Mouse (Mus musculus) neural tube, embryonic 13.5 days (tissue): ENCODE measurements around the gene Axdnd1. TPM values are rescaled to one million over a fixed set of nuclear protein-coding genes. Genes with fewer than 3 reads are reported as not detected.

Experiments
- ATAC-seq: fragments of 200-750 bp; cut with Nextera tagmentation; 2 replicates; pipeline ENCODE4 v1.8.0; 2017; ENCODE audit warnings: low read depth, mild to moderate bottlenecking, moderate TSS enrichment, moderate library complexity
- H3K27ac ChIP-seq: fragments of 300-500 bp; sonication (generic); replicated peaks from 2 replicates; pipeline ENCODE4 v1.5.1; 2015; ENCODE audit warnings: moderate library complexity, mild to moderate bottlenecking, inconsistent platforms
- H3K27me3 ChIP-seq: fragments of 300-500 bp; sonication (generic); 2 replicates; pipeline ENCODE4 v1.6.1; 2015; ENCODE audit warnings: mild to moderate bottlenecking, inconsistent platforms
- H3K36me3 ChIP-seq: fragments of 300-500 bp; sonication (generic); 2 replicates; pipeline ENCODE4 v1.6.1; 2015; ENCODE audit warnings: mild to moderate bottlenecking, inconsistent platforms
- H3K4me1 ChIP-seq: fragments of 300-500 bp; sonication (generic); replicated peaks from 2 replicates; pipeline ENCODE4 v1.6.1; 2015; ENCODE audit warnings: inconsistent platforms
- H3K4me2 ChIP-seq: fragments of 300-500 bp; sonication (generic); 2 replicates; pipeline ENCODE4 v1.6.1; 2015; ENCODE audit warnings: inconsistent platforms, mild to moderate bottlenecking, moderate library complexity
- H3K4me3 ChIP-seq: fragments of 300-500 bp; sonication (generic); 2 replicates; pipeline ENCODE4 v1.5.1; 2015; ENCODE audit warnings: mild to moderate bottlenecking, inconsistent platforms
- H3K9ac ChIP-seq: fragments of 300-500 bp; sonication (generic); 2 replicates; pipeline ENCODE4 v1.6.1; 2015; ENCODE audit warnings: moderate library complexity, mild to moderate bottlenecking, inconsistent platforms
- H3K9me3 ChIP-seq: fragments of 300-500 bp; sonication (generic); 2 replicates; pipeline ENCODE4 v1.6.1; 2016; ENCODE audit warnings: inconsistent platforms
- WGBS: fragments of 180-500 bp; shearing (Covaris S2); methylation state at CpG from one replicate; pipeline ENCODE4 v1.1.7; 2015; 5-methylcytosine and 5-hydroxymethylcytosine counted together
- polyA plus RNA-seq: library from polyadenylated mRNA; unstranded; fragments of >200 nt; fragmentation: Nextera tagmentation; extraction: Ambion mirVana; gene quantifications from 2 replicates; pipeline ENCODE4 v1.2.1, GENCODE M21; 2015

Axdnd1 gene
- polyA plus RNA-seq, 1 experiment from 2014 or later = 0.27 TPM

DNA sequence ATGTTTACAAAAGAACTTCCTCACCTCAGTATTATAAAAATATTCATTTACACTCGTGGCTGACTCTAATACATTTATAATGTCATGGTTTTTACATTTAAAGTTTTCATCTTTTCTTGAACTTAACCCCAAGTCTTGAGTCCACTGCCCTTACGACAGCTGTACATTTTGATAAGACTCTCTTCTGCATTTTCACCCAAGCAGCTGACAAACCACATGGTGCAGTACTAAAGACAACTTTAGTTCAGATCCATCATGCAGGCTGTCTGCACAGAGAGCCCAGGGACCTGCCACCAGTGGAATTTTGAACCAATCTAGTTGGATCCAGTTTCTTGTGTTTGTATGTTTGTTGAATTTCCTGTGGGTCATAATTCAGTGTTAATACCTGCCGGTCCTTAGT lies 34.1 kb downstream of the Axdnd1 start:
- WGBS = 70% methylated on average over 3 of the region's 3 CpGs
- H3K4me1 ChIP-seq = no peaks in the 10 kb centered on the region
- no peaks in the 10 kb centered on the region for H3K36me3 ChIP-seq
- no peaks in the 10 kb centered on the region for H3K9me3 ChIP-seq
- ATAC-seq = no peak
- H3K27ac ChIP-seq = no peak overlapping the region
- no peak overlapping the region for H3K4me3 ChIP-seq
- H3K27me3 ChIP-seq = no peaks in the 10 kb centered on the region
- no peak overlapping the region for H3K9ac ChIP-seq
- H3K4me2 ChIP-seq = no peak overlapping the region

DNA sequence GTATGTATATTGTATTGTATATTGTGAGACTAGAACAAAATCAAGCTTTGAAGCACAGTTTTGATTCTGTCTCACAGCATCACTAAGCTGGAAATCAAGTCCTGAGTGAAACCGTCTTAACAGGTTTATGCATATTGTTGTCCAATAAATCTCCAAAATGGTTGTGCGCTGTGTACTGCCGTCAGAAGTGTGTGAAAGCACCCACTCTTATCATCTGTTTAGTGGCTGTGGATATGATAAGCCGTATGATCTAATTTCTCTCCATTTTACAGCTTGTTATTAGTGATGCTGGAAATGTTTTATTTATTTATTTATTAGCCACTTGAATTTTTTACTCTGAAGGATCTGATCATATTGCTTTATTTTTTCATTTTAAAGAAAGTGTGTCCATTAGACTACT lies 34.7 kb downstream of the Axdnd1 start:
- H3K36me3 ChIP-seq = no peaks in the 10 kb centered on the region
- 89% methylated on average over 4 of the region's 4 CpGs for WGBS
- no peak overlapping the region for H3K4me2 ChIP-seq
- H3K9ac ChIP-seq = no peak overlapping the region
- H3K27me3 ChIP-seq = no peaks in the 10 kb centered on the region
- no peaks in the 10 kb centered on the region for H3K9me3 ChIP-seq
- no peak for ATAC-seq
- H3K27ac ChIP-seq = no peak overlapping the region
- no peak overlapping the region for H3K4me3 ChIP-seq
- no peaks in the 10 kb centered on the region for H3K4me1 ChIP-seq

- no peak for ATAC-seq
- Histone ChIP-seq H3K27me3 (no peaks in the 10 kb centered on the region), H3K4me3 (no peak overlapping the region), H3K4me1 (no peaks in the 10 kb centered on the region), H3K4me2 (no peak overlapping the region), H3K9me3 (no peaks in the 10 kb centered on the region), H3K27ac (no peak overlapping the region), H3K36me3 (no peaks in the 10 kb centered on the region), H3K9ac (no peak overlapping the region)
- 98% methylated on average over 3 of the region's 3 CpGs for WGBS
Measured at GRCm38 (mm10) chr1:156381217-156381616, 39.7 kb downstream of the Axdnd1 start.

GRCm38 (mm10) chr1:156365740-156366139 lies 55.2 kb downstream of the Axdnd1 start, which contains the start of gene Gm2000:
Gene Gm2000, plus strand, starts transcription at chr1:156366040.
- H3K4me1 ChIP-seq = no peaks in the 10 kb centered on the region
- H3K27ac ChIP-seq = no peak within 1 kb of the TSS
- WGBS = 95% methylated on average over 8 of the region's 8 CpGs
- no peak within 1 kb of the TSS for H3K9ac ChIP-seq
- H3K9me3 ChIP-seq = no peaks in the 10 kb centered on the region
- H3K4me2 ChIP-seq = no peak within 1 kb of the TSS
- H3K27me3 ChIP-seq = no peaks in the 10 kb centered on the region
- ATAC-seq = no peak
- no peak within 1 kb of the TSS for H3K4me3 ChIP-seq
- H3K36me3 ChIP-seq = no peaks in the 10 kb centered on the region

GRCm38 (mm10) chr1:156352466-156352865 lies 68.5 kb downstream of the Axdnd1 start:
- no peaks in the 10 kb centered on the region for H3K9me3 ChIP-seq
- no peak overlapping the region for H3K4me3 ChIP-seq
- H3K27me3 ChIP-seq = no peaks in the 10 kb centered on the region
- H3K4me2 ChIP-seq = no peak overlapping the region
- 86% methylated on average over 2 of the region's 2 CpGs for WGBS
- H3K9ac ChIP-seq = no peak overlapping the region
- no peaks in the 10 kb centered on the region for H3K36me3 ChIP-seq
- ATAC-seq = no peak
- no peaks in the 10 kb centered on the region for H3K4me1 ChIP-seq
- no peak overlapping the region for H3K27ac ChIP-seq

DNA sequence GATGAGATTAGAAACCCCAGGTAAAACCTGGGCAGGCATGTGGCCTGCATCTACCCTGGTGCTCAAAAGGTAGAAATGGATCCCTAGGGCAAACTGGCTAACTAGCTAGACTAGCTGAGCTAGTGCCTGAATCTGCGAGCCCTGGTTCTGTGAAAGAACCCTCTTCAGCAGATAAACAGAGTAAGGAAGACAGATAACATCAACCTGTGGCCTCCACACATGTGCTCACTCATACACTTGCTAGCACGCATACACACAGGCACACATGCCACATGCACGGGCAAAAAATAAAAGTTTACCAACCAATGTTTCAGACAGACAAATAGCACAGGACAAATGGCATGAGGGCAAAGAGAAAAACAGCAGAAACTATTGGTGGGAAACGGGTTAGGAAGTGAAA lies 70.5 kb downstream of the Axdnd1 start:
- no peaks in the 10 kb centered on the region for H3K4me1 ChIP-seq
- ATAC-seq = no peak
- H3K4me3 ChIP-seq = no peak overlapping the region
- no peak overlapping the region for H3K9ac ChIP-seq
- H3K4me2 ChIP-seq = no peak overlapping the region
- no peaks in the 10 kb centered on the region for H3K27me3 ChIP-seq
- no peaks in the 10 kb centered on the region for H3K9me3 ChIP-seq
- WGBS = 87% methylated on average over 4 of the region's 4 CpGs
- H3K27ac ChIP-seq = no peak overlapping the region
- H3K36me3 ChIP-seq = no peaks in the 10 kb centered on the region

DNA sequence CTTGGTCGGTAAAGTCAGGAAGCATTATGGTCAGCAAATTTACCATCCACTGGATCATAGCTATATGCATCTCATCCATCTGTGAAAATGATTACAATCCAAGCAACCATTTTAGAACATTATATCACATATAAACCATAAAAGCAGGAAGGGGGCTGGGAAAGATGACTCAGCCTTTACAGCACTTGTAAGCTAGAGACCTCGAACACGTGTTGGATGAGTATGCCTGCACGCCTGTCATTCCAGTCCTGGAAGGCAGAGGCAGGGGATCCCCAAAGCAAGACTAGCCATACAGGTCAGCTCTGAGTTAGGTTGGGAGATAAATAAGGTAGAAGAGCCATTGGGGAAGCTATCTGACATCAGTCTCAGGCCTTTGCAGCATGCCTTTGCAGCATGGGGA lies 71.9 kb downstream of the Axdnd1 start:
- Histone ChIP-seq H3K9ac (no peak overlapping the region), H3K36me3 (no peaks in the 10 kb centered on the region), H3K9me3 (no peaks in the 10 kb centered on the region), H3K4me3 (no peak overlapping the region), H3K27ac (no peak overlapping the region), H3K27me3 (no peaks in the 10 kb centered on the region), H3K4me1 (no peaks in the 10 kb centered on the region), H3K4me2 (no peak overlapping the region)
- WGBS = 70% methylated on average over 4 of the region's 4 CpGs
- ATAC-seq = no peak

DNA sequence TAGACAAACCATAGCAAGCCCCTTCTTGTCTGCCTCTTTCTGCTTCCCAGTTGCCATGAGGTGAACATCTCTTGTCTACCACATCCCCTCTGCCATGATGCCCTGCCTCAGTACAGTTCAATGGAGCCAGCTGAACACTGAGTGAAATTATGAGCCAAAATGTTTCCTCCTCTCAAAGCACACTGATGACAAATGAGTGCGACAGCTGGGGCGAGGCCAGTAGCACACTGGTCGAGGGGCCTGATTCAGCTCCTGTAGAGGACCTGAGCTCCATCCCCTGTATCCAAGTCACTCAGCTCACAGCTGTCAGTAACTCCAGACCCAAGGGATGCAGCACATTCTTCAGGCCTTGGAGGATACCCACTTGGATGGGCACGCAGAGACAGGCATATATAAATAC lies 75.3 kb downstream of the Axdnd1 start:
- Histone ChIP-seq H3K9me3 (no peaks in the 10 kb centered on the region), H3K4me3 (no peak overlapping the region), H3K4me2 (no peak overlapping the region), H3K27ac (no peak overlapping the region), H3K27me3 (no peaks in the 10 kb centered on the region), H3K4me1 (no peaks in the 10 kb centered on the region), H3K9ac (no peak overlapping the region), H3K36me3 (no peaks in the 10 kb centered on the region)
- 93% methylated on average over 4 of the region's 4 CpGs for WGBS
- no peak for ATAC-seq

DNA sequence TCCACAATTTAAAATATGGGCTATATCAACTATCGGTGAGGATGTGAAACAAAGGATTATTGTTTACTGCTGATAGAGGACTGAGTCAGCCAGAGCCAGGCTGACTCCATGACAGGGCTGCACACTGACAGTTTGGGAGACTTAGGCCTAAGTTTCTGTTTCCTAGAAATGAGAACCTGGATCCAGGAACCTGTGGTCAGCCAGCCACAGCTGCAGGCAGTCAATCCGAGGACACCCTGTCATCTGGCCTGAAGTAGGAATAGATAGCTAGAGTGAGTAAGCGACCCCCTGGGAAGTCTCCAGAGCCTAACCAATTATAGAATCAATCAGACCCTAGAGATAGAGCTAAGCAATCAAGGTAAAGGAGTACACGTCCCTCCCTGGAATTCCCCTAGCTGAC lies 76.5 kb downstream of the Axdnd1 start:
- H3K4me2 ChIP-seq = no peak overlapping the region
- 78% methylated on average over 4 of the region's 4 CpGs for WGBS
- H3K27me3 ChIP-seq = no peaks in the 10 kb centered on the region
- no peaks in the 10 kb centered on the region for H3K36me3 ChIP-seq
- H3K9me3 ChIP-seq = no peaks in the 10 kb centered on the region
- no peak for ATAC-seq
- no peak overlapping the region for H3K9ac ChIP-seq
- no peak overlapping the region for H3K4me3 ChIP-seq
- H3K27ac ChIP-seq = no peak overlapping the region
- H3K4me1 ChIP-seq = no peaks in the 10 kb centered on the region

DNA sequence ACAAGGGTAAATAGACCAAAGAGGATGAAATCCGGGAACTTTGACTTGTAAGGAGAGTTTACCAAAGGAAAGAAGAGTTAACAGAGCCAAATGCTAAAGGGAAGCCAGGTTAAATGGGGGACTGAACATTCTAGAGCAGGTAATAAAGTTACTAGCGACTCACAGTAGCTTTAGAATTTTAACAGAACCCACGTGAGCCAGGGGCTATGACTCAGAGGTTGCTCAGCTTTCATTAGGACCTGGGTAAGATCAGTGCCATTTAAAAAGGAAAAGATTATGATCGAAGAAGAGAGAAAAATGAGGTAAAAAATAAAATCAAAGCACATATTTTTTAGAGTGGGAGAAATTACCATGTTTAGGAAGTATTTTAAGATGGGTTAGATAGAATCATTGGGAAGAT lies 80.1 kb downstream of the Axdnd1 start:
- no peak overlapping the region for H3K4me3 ChIP-seq
- no peaks in the 10 kb centered on the region for H3K9me3 ChIP-seq
- no peak overlapping the region for H3K27ac ChIP-seq
- ATAC-seq = no peak
- WGBS = 83% methylated on average over 4 of the region's 4 CpGs
- H3K27me3 ChIP-seq = 0 out of 2 replicates have a peak, but pooled peaks cover 4% of the 10 kb centered on the region
- no peaks in the 10 kb centered on the region for H3K36me3 ChIP-seq
- H3K9ac ChIP-seq = no peak overlapping the region
- no peak overlapping the region for H3K4me2 ChIP-seq
- no peaks in the 10 kb centered on the region for H3K4me1 ChIP-seq

GRCm38 (mm10) chr1:156323126-156323525 lies 97.8 kb downstream of the Axdnd1 start:
- Histone ChIP-seq H3K9ac (no peak overlapping the region), H3K4me1 (no peaks in the 10 kb centered on the region), H3K4me3 (no peak overlapping the region), H3K4me2 (no peak overlapping the region), H3K27ac (no peak overlapping the region), H3K27me3 (no peaks in the 10 kb centered on the region), H3K9me3 (no peaks in the 10 kb centered on the region), H3K36me3 (no peaks in the 10 kb centered on the region)
- 83% methylated on average over 9 of the region's 9 CpGs for WGBS
- no peak for ATAC-seq

- Histone ChIP-seq H3K36me3 (no peaks in the 10 kb centered on the region), H3K9me3 (no peaks in the 10 kb centered on the region), H3K4me1 (peaks cover 6% of the 10 kb centered on the region), H3K4me3 (peak within 1 kb of the TSS; percentile 15), H3K9ac (peak within 1 kb of the TSS; percentile 35; the same call in 1 of the 2 replicates), H3K4me2 (peak within 1 kb of the TSS; percentile 46), H3K27me3 (peaks cover 45% of the 10 kb centered on the region), H3K27ac (no peak within 1 kb of the TSS)
- WGBS = 4% methylated on average over 29 of the region's 29 CpGs
- ATAC-seq = no peak
Measured at GRCm38 (mm10) chr1:156310630-156311029, 110.3 kb downstream of the Axdnd1 start, which contains the start of gene Nphs2. Gene Nphs2, plus strand, starts transcription at chr1:156310727.

GRCm38 (mm10) chr1:156308595-156308994 lies 112.4 kb downstream of the Axdnd1 start:
- H3K9ac ChIP-seq = no peak overlapping the region
- no peaks in the 10 kb centered on the region for H3K36me3 ChIP-seq
- ATAC-seq = no peak
- H3K9me3 ChIP-seq = no peaks in the 10 kb centered on the region
- peaks cover 10% of the 10 kb centered on the region for H3K4me1 ChIP-seq
- WGBS = 74% methylated on average over 1 of the region's 1 CpGs
- no peak overlapping the region for H3K4me2 ChIP-seq
- H3K27me3 ChIP-seq = peaks cover 66% of the 10 kb centered on the region
- H3K4me3 ChIP-seq = no peak overlapping the region
- no peak overlapping the region for H3K27ac ChIP-seq
